Mouse (Mus musculus) left cerebral cortex, adult 2 months (tissue): Measurements from ENCODE around the gene Ninj2. TPM values are rescaled to one million over a fixed set of nuclear protein-coding genes. Genes with fewer than 3 reads are reported as not detected.

Experiments used
- DNase-seq, 2 experiments: peaks; one replicate each; pipeline ENCODE4 v3.0.0; 2021 to 2022; ENCODE audit warnings: low spot score in 2 of 2, mixed read lengths in 1 of 2; ENCODE audit errors: extremely low spot score in 1 of 2
- H3K27ac ChIP-seq: fragments of 200-600 bp; 2 replicates; pipeline ENCODE4 v1.8.1; 2022
- H3K4me3 ChIP-seq: fragments of 200-600 bp; 2 replicates; pipeline ENCODE4 v1.8.1; 2022
- CTCF ChIP-seq: fragments of 200-600 bp; IDR thresholded peaks from 2 replicates; pipeline ENCODE4 v1.8.1; 2022; ENCODE audit warnings: antibody characterized with exemption, mild to moderate bottlenecking, moderate library complexity
- intact Hi-C: fragments of 180-260 bp; cut with DNase I; formaldehyde crosslinking; loops from one replicate; pipeline ENCODE4 v1.15.1; 2025
- total RNA-seq, 2 experiments: library from RNA; stranded (reverse); gene quantifications; 2 replicates each; pipeline ENCODE4 v1.2.3; 2021

The Ninj2 gene
- total RNA-seq, 2 experiments from 2014 or later = 0.56 to 1.3 TPM

DNA sequence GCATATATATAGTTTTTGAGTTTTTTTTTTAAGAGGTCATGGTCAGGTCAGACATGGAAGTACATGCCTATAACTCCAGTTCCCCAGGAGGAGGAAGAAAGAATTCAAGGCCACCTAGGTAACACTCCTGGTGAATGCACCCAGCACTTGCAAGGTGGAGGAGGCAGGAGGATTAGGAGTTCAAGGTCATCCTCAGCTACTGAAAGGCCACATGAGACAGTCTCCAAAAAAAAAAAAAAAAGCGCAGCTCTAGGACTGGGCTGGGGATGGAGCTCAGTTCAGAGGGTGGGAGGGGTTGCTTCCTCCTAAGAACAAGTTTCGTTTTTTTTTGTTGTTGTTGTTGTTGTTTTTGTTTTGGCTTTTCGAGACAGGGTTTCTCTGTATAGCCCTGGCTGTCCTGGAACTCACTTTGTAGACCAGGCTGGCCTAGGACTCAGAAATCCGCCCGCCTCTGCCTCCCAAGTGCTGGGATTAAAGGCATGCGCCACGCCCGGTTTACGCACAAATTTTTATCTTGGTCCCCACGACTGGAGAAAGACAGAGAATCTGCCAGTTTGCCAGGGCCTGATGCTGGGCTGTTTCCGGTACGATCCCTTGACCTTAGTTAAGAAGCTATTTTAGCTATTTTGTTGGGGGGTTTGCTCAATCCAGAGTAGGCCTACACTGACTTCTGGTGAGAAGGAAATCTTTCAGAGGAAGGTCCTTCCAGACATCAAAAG lies 92.0 kb downstream of the Ninj2 start:
- DNase-seq = no peak
- no peak for TF ChIP-seq CTCF
- no peak overlapping the region for H3K27ac ChIP-seq
- no peak overlapping the region for H3K4me3 ChIP-seq
- intact Hi-C loops = no loop called here

DNA sequence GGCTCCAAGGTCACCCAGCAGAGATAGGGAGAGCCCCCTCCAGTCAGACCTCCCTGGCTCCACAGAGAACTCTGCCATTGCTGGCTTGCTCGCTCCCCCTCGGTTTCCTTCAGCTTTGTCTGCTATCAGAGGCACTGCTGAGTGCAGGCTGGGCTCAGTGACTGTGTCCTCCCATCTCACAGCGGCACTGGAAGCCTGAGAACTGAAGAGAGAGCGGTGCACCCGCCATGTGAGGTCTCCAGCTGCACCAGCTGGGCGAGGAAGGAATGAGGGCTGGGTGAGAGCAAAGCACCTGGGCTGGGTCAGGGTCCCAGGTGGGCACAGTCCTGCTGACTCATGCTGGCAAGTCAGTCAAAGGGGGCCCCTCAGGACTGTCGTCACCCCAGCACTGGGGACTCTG lies 92.6 kb downstream of the Ninj2 start:
- Histone ChIP-seq H3K4me3 (no peak overlapping the region), H3K27ac (no peak overlapping the region)
- TF ChIP-seq CTCF = no peak
- intact Hi-C loops = no loop called here
- no peak for DNase-seq

DNA sequence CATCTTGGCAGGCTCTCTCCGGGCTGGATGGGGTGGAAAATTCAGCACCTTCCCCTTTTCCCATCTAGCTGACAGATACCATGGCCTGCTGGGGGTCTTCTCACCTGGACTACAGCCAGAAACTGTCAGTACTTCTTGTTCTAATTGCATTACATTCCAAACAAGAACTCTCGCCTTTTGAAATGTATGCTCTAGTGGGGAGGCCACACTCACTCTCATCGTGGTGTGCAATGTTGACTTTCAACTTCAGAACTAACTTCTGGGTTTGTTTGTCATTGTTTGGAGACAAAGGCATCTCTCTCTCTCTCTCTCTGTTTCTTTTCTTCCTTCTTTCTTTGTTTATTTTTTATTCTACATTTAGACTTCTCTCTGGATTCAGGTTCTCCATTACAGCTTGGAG lies 93.4 kb downstream of the Ninj2 start:
- H3K27ac ChIP-seq = no peak overlapping the region
- TF ChIP-seq CTCF = no peak
- H3K4me3 ChIP-seq = no peak overlapping the region
- intact Hi-C loops = no loop called here
- DNase-seq = no peak

DNA sequence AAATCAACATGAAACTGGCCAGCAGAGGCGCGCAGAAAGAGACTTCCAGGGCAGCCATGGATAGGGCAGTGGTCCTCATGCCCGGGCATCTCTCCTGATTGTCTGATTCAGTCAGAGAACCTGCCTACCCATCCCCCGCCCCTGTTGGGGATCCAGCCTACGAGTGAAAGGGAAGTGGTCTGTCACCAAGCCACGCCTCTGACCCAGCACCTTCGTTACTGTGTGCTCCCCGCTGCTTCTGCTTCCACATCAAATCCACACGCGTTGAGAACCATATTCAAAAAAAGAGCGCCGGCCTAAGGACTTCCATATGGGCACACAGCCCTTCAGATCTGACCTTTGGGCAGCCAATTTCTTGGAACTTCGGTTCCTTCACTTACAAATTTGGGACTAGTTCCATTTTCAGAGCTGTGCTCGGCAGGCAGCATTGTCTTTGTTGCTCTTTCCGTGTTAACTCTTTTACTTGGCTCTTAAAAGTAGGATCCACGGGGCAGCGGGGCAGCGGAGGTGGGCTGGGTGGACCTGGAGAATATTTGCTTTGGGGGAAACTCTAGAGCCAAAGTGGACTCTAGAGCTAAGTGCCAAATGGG lies 94.5 kb downstream of the Ninj2 start:
- intact Hi-C loops = no loop called here
- DNase-seq = no peak
- H3K27ac ChIP-seq = no peak overlapping the region
- H3K4me3 ChIP-seq = no peak overlapping the region
- TF ChIP-seq CTCF = no peak

DNA sequence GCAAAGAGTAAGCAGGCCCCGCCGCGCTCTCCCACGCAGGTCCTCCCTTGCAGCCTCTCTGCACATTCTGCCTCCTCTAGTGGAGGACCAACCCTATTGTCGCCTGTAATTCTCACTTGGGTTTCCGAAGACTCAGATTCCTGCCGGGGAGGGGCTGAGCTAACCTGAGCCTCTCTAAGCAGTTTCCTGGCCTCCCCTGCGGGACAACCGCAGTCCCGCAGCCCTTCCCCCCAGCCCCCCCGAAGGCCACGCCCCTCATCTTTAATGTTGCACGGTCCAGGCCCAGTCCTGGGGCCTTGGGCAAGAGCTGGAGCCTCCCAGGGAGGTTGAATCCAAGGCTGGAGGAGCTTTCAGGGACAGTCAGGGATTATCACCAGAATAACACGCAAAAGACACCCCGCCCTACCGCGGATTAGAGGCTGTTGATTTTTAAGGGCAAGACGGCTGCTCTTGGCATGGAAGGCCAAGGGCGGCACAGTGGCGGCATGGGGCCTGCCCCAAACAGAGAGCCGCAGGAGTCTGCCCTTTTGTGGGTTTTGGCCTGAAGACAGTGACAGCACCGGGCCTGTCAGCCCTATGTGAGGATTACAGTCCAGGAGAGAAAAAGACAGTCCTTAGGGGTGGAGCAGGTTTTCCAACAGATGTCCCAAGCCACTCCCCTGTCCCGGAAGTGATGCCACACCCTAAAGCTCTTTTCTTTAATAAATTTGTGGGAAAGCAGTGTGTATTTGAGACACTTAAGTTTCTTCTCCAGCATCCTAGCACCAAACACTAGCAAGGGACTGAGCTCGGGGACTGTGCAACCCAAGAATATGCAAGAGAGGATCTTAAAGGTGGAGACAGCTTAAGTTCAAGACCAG lies 95.5 kb downstream of the Ninj2 start:
- Histone ChIP-seq H3K4me3 (no peak overlapping the region), H3K27ac (no peak overlapping the region)
- no peak for DNase-seq
- TF ChIP-seq CTCF = no peak; the same call in 1 of the 2 replicates
- intact Hi-C loops = no loop called here

DNA sequence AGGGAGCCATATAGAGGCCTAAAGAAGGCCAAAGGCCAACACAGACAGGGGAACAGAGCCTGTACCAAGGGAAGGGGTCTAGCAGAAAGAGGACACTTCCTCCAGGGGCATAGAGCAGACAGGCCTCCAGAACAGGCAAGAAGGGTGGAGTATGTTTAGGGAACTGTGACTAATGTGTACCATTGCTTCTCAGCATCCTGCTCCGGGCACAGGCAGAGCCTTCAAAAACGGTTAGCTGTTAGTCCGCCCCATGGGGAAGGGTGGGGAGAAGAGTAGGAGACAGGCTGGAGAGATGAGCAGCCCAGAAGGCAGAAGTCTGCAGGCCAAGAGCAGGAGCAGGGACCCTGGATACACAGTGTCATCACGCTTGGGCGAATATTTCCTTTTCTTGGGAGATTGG lies 96.1 kb downstream of the Ninj2 start:
- no peak overlapping the region for H3K4me3 ChIP-seq
- H3K27ac ChIP-seq = no peak overlapping the region
- intact Hi-C loops = no loop called here
- no peak; the same call in 1 of the 2 replicates for TF ChIP-seq CTCF
- DNase-seq = no peak

DNA sequence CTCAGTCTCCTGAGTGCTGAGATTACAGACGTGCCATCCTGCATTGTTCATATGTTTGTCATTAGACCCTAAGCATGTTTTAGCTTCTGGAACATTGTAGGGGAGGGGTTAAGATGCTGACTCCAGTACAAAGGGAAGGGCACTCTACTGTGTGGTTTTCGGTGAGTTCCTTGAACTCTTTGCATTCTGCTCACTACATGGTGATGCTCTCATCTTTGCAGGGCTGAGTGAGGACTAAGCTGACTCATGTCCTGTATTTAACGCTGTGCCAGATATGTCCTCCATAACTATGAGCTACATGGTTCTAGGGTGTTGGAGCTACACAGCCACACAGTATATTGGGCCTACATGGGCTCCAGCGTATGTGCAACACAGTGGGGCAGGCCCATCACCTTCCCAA lies 97.2 kb downstream of the Ninj2 start:
- intact Hi-C loops = loop anchor here (5.0 kb wide), 1 partner anchor 78 kb away; no protein-coding TSS in a partner anchor
- TF ChIP-seq CTCF = no peak
- Histone ChIP-seq H3K4me3 (no peak overlapping the region), H3K27ac (no peak overlapping the region)
- DNase-seq = no peak

DNA sequence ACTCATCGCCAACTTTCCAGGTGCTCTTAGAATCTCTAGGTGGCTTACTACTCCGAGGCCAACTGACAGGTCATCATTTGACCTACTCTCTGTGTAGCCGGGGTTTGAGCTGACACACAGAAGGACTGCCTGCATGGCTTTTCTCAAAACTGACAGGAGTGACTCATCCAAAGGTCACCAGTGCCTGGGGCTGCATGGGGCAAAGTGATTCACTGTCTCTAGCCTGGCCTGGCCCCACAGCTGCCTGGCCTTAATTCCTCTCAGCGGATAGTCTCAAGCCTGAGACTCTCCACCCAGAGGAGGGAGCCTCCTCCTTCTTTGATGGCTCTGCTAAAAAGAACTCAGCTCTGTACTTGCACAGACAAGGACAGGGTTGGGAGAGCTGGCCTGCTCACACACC lies 97.8 kb downstream of the Ninj2 start:
- intact Hi-C loops = loop anchor here (5.0 kb wide), 1 partner anchor 79 kb away; no protein-coding TSS in a partner anchor

DNA sequence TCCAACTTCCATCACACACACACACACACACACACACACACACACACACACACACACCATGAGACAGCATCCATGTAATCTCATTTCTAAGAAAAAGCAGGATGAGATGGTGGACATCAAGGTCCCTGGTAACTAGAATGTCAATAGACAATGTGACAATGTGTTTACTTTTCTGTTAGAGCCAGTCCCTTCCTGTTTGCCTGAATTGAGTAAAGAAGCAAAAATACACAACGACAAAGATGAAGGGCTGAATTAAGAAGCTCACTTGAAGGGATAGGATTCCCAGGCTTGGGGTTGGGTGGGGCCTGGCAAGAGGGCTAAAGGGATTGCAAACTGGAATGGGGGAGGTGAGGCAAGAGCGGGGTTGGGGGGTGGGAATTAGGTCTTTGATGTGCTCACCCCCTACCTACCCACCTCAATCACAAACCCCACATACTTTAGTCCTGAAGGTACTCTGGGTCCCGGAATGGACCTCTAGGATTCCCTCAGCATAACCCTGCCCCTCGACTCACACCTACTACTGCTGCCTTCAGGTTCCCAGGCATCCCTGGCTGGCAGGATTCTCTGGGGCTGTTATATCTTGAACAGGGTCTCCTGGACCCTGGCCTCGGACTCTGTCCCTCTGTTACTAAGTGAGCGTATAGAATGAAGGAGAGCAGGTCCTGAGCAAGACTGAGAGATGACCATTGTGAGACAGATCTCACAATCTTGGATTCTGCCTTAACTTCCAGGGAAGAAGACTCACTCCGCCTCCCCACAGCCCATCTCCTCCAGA lies 98.4 kb downstream of the Ninj2 start:
- DNase-seq = no peak
- intact Hi-C loops = loop anchor here (5.0 kb wide), 1 partner anchor 79 kb away; no protein-coding TSS in a partner anchor
- no peak for TF ChIP-seq CTCF
- Histone ChIP-seq H3K4me3 (no peak overlapping the region), H3K27ac (no peak overlapping the region)

More for the DNA sequence above, 97.8 kb downstream of the Ninj2 start:
- H3K27ac ChIP-seq = no peak overlapping the region
- H3K4me3 ChIP-seq = no peak overlapping the region
- TF ChIP-seq CTCF = no peak
- no peak for DNase-seq

DNA sequence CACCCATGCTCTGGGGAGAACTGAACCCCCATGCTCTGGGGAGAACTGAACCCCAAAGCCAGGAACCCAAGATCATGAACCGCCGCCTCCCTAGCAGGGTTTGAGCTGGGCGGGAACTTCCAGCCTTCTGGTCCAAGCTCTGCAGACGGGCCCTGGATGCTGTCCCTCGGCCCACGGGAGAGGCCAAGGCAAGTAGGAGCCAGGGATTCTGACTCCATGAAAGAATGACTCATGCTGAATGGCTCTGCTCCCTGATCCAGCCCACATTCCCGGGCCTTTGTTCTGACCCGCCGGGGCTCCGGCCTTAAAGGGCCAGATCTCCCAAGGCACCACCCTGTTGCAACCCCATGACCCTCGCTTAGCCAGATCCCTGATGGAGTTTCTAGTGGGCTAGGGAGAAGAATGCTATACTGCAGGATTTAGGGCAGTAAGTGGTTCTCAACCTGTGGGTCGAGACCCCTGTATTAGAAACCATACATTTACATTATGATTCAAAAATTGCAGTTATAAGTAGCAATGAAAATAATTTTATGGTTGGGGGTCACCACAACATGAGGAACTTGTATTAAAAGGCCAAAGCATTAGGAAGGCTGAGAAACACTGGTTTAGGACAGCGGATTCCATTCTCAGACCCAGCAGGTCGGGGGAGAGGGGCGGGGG lies 99.2 kb downstream of the Ninj2 start:
- TF ChIP-seq CTCF = no peak
- peak in 1 of 2 experiments; percentile 32 for DNase-seq
- intact Hi-C loops = loop anchor here (5.0 kb wide), 1 partner anchor 80 kb away; no protein-coding TSS in a partner anchor

DNA sequence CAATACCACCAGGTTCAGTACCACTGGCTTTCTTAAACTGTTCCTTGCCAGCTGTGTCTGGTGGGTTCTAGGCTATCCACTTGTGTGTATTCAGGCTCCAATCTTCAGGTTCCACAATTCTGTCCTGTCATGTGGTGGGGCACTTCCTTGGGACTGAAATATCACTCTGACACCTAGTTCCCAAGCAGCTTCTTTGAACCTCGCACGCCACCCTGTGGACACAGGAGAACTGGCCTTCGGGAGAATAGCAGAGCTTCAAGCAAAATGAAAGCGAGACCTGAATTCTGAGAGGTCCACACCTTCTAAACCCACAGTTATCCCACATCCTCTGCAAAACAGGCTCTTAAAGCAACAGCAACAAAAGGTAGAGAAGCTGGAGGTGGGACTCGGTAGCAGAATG lies 100.0 kb downstream of the Ninj2 start:
- Histone ChIP-seq H3K4me3 (no peak overlapping the region), H3K27ac (no peak overlapping the region; the same call in 1 of the 2 replicates)
- intact Hi-C loops = loop anchor here (1.0 to 5.0 kb wide), 3 partner anchors 81 to 192 kb away; no protein-coding TSS in a partner anchor
- peak; percentile 76 to 79 for DNase-seq
- TF ChIP-seq CTCF = peak; percentile 83

More for the DNA sequence above, 99.2 kb downstream of the Ninj2 start:
- no peak overlapping the region for H3K27ac ChIP-seq
- H3K4me3 ChIP-seq = no peak overlapping the region
